Mouse (Mus musculus) neural tube, embryonic 10.5 days (tissue): Measurements from ENCODE around the gene Sfn.

Experiments used
- DNase-seq: peaks from one replicate; pipeline ENCODE4 v3.0.0-alpha.2; 2017; ENCODE audit warnings: low spot score; ENCODE audit errors: extremely low spot score

Gene Sfn

GRCm38 (mm10) chr4:133620668-133621067, 18.7 kb upstream of the Sfn start:
- no peak for DNase-seq

GRCm38 (mm10) chr4:133619473-133620136, 17.6 kb upstream of the Sfn start:
- DNase-seq = no peak

- no peak for DNase-seq
Measured at GRCm38 (mm10) chr4:133617936-133618335, 16.0 kb upstream of the Sfn start.

- DNase-seq = no peak
Measured at GRCm38 (mm10) chr4:133615416-133615815, 13.4 kb upstream of the Sfn start.

- no peak for DNase-seq
Measured at GRCm38 (mm10) chr4:133614274-133614761, 12.3 kb upstream of the Sfn start.

- DNase-seq = no peak
Measured at GRCm38 (mm10) chr4:133613867-133614266, 11.9 kb upstream of the Sfn start.

GRCm38 (mm10) chr4:133613026-133613425, 11.1 kb upstream of the Sfn start:
- no peak for DNase-seq

GRCm38 (mm10) chr4:133612416-133612815, 10.4 kb upstream of the Sfn start:
- no peak for DNase-seq

GRCm38 (mm10) chr4:133611815-133612214, 9.8 kb upstream of the Sfn start:
- DNase-seq = no peak

GRCm38 (mm10) chr4:133609719-133610118, 7.8 kb upstream of the Sfn start:
- DNase-seq = peak; percentile 83

GRCm38 (mm10) chr4:133607284-133607683, 5.3 kb upstream of the Sfn start:
- no peak for DNase-seq

- DNase-seq = no peak
Measured at GRCm38 (mm10) chr4:133605330-133605729, 3.4 kb upstream of the Sfn start.

- DNase-seq = no peak
Measured at GRCm38 (mm10) chr4:133604856-133605255, 2.9 kb upstream of the Sfn start.

GRCm38 (mm10) chr4:133604175-133604574, 2.2 kb upstream of the Sfn start:
- no peak for DNase-seq

- no peak for DNase-seq
Measured at GRCm38 (mm10) chr4:133603056-133603455, 1.1 kb upstream of the Sfn start.

GRCm38 (mm10) chr4:133600306-133600705, 1.7 kb downstream of the Sfn start:
- no peak for DNase-seq

GRCm38 (mm10) chr4:133599571-133600073, 2.3 kb downstream of the Sfn start:
- peak; percentile 83 for DNase-seq

GRCm38 (mm10) chr4:133599116-133599515, 2.9 kb downstream of the Sfn start:
- DNase-seq = no peak

- DNase-seq = no peak
Measured at GRCm38 (mm10) chr4:133598616-133599015, 3.4 kb downstream of the Sfn start.

GRCm38 (mm10) chr4:133596084-133596483, 5.9 kb downstream of the Sfn start:
- DNase-seq = no peak

- DNase-seq = no peak
Measured at GRCm38 (mm10) chr4:133595538-133595937, 6.4 kb downstream of the Sfn start.

GRCm38 (mm10) chr4:133592570-133592969, 9.4 kb downstream of the Sfn start:
- DNase-seq = peak; percentile 85
